Mouse (Mus musculus): ENCODE data around the gene Osbpl7.
A peak's percentile ranks its signal among the peaks of the same experiment; 100 is the strongest.

The Osbpl7 gene

DNA sequence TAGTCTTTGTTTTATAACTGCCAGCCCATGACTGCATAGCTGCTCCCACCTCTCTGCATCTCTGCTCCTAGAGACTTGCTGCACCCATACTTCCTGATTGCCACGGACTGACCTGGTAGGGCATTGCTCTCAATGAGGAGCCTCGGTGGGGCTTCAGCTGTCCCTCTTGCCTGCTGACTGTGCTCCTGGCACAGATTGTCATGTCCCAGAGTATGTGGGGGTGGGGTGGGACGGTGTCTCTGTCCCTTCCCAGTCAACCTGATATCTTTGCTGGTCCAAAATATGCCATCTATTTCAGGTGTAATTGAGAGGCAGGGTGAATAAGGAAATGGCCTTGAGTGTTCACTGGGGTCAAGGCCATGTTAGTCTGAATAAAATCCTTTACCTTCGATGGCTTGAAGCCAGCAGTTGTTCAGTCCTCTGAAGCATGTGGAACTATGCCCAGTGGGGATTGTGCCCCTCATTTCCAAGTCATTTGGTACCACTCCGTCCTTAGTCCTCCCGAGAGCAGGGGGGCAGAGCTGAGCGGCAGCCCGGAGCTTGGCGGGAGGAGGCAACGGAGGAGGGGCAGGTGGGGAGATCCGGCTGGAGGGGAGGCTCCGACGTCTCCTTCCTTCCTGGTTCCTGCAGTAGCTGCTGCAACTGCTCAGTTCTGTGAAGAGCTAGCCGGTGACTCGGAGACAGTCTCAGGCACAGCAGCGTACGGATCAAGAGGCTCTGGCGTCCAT is at the start of gene Osbpl7:
Gene Osbpl7 (plus strand): TSS at position 413 of the 728 bp plus-strand sequence.
- peak; percentile 68 to 72 for DNase-seq (ENCODE audit: low spot score in 2 of 2)

DNA sequence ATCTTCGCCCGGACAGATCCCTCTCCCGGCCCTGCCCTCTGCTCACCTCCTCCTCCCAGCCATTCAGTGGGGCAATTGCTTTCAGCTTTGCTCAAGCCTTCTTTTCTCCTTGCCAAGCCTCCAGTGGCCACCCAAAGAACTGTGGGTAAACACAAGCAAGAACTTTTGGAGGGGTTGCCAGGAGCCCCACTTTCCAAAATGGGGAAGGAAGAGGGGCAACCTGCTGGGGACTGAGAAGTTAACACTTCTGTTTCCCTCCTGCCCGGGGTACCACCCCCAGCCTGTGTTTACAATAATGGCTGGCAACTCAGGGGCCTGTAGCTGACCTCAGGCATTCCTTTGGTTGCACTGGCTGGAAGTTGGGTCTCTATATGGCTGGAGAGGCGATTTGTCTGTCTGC is 47.3 kb upstream of the Osbpl7 start:
- DNase-seq (ENCODE audit: low spot score in 2 of 2) = no peak

DNA sequence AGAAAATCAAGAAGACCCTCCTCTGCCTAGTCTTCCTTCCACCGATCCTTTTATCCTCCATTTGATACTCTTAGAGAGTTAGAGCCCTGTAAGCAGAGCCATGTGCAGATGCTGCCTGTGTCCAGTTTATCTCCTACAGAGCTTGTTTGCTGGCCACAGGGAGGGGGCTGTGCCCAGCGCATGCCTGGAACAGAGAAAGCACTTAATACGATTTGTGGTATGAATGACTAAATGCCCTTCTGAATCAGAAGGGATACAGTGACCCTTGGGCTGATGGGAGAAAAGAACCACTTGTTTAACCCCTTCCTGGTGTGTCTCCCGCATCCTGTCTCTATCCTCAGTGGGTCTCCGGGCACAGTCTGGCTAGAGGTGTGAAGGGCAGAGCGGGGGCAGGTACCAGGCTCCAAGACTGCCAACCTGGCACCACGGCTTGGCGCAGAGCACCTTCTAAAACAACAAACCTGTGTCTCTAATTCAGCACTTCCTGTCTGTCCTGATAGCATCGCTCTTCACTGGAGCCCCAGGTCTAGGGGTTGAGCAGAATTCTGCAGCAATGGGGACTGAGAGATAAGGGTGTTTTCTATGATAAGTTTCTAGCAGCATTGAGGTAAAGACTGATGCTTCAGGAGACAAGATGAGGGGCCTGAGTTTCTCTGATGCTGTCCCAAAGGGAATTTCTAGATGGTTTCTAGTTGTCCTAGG is 43.2 kb upstream of the Osbpl7 start:
- DNase-seq (ENCODE audit: low spot score in 2 of 2) = no peak

GRCm38 (mm10) chr11:97009198-97009790 is 41.1 kb upstream of the Osbpl7 start:
- no peak for DNase-seq (ENCODE audit: low spot score in 2 of 2)

DNA sequence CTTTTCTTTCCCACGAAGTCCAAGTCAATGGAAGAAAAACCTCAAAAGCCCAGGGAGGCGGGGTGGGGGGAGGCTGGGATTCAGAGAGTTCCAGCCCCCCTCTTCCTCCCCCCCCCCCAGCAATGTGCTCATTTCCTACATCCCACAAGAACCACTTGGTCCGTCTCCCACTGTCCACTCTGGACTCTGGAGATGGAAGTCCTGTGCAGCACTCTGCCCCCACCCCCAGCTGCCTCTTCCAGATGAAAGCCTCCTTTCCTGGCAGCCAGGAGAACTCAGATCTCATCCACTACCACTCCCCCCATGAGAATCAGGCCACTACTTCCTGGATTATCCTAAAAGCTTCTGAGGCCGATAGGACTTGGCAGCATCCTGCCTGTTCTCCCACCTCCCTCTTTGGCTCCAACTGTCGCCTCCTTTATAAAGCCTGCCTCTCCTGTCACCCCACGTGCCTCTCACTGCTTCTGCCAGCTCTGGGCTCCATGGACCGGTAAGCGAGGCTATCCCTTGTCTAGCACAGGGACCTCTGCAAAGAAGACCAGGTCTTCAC is 37.2 kb upstream of the Osbpl7 start, which contains the start of gene Sp6:
Gene Sp6 (plus strand): TSS at position 274 of the 550 bp plus-strand sequence.
- no peak for DNase-seq (ENCODE audit: low spot score in 2 of 2)

DNA sequence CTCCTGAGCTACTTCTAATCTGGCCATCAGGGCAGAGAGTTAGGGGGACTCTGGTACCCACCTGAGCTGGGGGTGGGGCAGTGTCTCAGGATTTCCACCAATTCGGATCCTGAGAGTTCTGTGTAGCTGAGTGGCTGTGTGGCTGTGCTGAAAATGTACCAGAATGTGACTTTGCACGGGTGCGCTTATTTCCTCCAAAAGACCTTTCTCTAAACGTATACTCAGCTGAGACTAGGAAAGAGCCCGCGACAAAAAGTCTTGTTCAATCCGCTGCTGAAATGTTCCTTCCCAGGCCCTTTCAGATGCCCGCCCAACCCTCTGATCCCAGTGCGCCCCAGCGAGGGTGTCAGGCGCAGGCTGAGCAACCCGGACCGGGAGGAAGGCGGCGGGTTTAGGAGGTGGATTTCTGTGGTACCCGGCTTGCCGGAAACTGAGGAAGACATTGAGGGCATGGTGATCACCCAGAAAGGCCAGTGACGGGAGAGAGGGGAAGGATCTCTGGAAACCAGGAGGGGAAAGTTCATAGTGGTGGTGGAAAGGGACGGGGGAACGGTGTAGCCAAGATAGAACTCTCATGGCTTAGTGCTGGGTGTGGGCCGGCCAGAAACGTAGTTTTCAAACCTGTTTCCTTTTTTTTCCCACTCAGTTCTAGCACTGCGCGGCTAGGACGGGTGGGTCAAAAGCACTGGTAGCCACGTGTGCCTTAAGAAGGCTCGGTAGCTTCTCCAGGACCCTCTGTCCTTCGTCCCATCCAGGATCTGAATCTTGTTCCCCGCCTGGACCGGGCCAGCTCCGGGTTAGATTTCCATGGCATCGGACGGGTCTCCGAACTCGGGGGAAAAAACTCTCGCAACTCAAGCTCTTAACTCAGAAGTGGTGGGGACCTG is 32.5 kb upstream of the Osbpl7 start:
- no peak for DNase-seq (ENCODE audit: low spot score in 2 of 2)

GRCm38 (mm10) chr11:97018583-97019344 is 31.7 kb upstream of the Osbpl7 start:
- no peak for DNase-seq (ENCODE audit: low spot score in 2 of 2)

- DNase-seq (ENCODE audit: low spot score in 2 of 2) = no peak
Measured at GRCm38 (mm10) chr11:97019345-97019708, 31.1 kb upstream of the Osbpl7 start.

DNA sequence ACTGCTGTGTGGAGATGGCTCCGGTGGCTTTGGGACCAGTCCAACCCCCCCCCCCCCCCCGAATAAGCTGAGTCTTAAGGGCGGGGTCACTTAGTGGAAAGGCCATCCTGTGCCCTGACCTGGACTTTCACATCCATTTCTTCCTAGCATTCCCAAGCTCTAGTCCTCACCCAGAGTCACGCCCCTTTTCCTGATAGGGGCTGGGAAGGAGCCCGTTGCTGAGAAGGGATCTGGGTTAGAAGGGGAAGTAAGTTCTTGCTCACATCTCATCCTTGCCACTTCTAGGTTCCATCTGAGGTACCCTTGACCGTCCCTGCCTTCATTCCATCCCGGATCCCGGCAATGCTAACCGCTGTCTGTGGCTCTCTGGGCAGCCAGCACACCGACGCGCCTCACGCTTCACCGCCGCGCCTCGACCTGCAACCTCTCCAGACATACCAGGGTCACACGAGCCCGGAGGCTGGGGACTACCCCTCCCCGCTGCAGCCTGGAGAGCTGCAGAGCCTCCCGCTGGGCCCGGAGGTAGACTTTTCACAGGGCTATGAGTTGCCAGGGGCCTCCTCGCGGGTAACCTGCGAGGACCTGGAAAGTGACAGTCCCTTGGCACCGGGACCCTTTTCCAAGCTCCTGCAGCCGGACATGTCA is 29.2 kb upstream of the Osbpl7 start:
- no peak for DNase-seq (ENCODE audit: low spot score in 2 of 2)

DNA sequence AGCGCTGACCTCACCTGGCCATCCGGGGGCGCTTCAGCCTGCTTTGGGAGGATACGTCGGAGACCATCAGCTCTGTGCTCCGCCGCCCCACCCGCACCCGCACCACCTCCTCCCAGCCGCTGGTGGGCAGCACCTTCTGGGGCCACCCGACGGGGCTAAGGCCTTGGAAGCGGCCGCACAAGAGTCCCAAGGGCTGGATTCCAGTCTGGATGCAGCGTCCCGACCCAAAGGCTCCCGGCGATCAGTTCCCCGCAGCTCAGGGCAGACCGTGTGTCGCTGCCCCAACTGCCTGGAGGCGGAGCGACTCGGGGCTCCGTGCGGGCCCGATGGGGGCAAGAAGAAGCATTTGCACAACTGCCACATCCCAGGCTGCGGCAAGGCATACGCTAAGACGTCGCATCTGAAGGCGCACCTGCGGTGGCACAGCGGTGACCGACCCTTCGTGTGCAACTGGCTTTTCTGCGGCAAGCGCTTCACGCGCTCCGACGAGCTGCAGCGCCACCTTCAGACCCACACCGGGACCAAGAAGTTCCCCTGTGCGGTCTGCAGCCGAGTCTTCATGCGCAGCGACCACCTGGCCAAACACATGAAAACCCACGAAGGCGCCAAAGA is 28.4 kb upstream of the Osbpl7 start:
- DNase-seq (ENCODE audit: low spot score in 2 of 2) = peak; percentile 54 to 73

GRCm38 (mm10) chr11:97024977-97025376 is 25.5 kb upstream of the Osbpl7 start:
- no peak for DNase-seq (ENCODE audit: low spot score in 2 of 2)

DNA sequence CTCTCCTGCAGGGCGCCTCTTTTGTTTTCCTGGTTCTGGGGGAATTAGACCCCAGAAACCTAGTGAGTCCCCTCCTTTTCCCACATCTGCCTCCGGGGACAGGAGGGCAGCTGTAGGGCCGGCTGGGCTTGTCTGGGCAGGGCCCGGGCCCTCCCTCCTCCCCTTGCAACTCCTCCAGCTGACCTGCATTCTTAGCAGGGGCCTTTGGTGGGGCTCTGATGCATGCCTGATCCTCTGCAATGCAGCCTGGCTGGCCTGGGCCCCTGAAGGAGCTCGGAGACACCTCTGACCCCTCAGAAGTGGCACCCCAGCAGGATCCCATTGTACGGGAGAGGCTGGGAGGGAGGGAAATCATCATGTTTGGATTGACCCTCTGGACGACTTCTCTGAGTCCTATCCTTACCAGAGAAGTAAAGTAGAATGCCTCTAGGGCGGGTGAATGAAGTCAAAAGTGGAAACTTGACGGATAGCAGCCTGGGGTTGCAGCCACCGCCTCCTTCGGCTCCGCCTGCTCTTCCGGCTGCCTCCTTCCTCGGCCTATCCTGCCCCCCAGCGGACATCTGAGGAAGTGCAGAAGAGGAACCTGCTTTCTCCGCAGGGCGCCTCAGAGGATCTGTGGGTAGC is 24.6 kb upstream of the Osbpl7 start:
- peak; percentile 80 to 90 for DNase-seq (ENCODE audit: low spot score in 2 of 2)

DNA sequence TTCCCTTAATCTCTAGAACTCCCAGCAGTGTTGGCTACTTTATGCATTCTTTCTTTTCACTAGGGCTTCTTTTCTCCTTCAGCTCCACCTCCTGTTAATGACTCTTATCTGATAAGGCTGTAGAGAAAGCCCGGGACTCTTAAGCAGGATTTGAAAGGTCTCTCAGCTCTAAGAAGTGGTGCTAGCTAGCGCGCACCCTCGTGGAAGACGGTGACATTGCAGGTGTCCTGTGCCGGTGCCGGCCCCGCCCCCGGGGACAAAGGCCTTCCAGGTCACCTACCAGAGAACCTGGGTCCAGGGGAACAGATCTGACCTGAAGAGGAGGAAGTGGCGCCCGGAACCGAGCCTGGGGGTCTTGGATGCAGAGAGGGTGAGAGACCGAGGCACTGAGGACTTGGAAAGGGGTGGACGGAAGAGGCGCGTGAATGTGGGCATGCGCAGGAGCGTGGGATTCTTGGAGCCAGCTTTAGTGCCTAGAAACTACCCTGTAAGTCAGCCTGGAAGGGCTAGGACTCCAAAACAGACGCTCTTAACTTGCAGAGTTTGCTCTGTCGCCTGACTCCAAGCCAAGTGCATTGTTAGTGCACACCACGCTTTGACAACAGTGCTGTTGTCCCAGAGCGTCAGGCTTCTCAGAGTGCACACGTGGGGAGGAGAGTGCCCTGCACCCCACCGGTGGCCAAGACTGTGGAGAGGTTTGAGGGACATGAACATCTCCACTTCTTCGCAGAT is 20.6 kb upstream of the Osbpl7 start, which contains the start of gene Scrn2:
Gene Scrn2 (plus strand): TSS at position 253 of the 732 bp plus-strand sequence.
- DNase-seq (ENCODE audit: low spot score in 2 of 2) = peak; percentile 59 to 84

GRCm38 (mm10) chr11:97030426-97030825 is 20.0 kb upstream of the Osbpl7 start:
- no peak for DNase-seq (ENCODE audit: low spot score in 2 of 2)

DNA sequence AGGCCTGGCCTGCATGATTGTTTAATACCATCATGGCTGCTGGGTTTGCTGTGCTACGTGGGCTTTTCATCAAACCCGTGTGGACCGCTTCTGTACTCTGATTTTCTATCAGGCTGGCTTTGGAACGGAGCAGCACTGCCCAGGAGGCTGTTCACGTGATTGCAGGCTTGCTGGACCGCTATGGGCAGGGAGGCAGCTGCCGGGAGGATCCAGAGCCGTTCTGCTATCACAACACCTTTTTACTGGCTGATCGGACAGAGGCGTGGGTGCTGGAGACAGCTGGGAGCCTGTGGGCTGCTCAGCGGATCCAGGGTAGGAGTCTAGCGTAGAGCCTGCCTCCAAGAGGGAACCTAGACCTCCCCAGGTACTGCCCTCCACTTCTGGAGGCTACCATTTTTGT is 18.5 kb upstream of the Osbpl7 start:
- no peak for DNase-seq (ENCODE audit: low spot score in 2 of 2)

DNA sequence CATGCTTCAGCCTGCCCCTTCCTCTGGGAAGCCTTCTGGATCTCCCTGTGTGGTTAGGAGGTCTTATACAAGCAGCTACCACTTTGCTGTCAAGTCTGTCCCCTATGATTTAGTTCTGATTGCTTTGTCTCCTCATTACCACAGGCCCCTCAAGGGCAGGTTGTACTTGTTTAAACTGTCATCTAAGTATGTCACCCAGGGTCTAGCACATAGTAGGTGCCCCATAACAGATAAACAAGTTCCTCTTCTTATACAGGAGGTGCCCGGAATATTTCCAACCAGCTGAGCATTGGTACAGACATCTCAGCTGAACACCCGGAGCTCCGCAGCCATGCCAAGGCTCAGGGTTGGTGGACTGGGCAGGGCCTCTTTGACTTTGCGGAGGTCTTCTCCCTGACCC is 17.9 kb upstream of the Osbpl7 start:
- no peak for DNase-seq (ENCODE audit: low spot score in 2 of 2)

DNA sequence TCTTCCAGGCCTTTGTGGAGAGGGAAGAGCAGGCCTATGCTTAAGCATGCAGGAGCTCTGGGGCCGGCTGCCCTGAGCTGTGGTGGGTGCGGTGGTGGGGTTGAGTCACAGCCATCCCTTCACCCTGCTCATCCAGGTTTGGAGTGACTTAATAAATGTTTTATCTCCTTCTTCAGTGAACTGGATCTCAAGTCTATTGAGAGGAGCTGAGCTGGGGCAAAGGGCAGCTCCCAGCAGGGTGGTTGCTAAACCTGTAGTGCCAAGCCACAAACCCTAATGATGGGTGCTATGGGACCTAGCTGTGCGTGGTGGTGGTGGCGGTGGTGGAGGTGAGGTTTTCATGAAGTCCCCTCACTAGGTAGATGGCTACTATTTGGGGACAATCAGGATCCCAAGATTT is 16.6 kb upstream of the Osbpl7 start:
- no peak for DNase-seq (ENCODE audit: low spot score in 2 of 2)

- no peak for DNase-seq (ENCODE audit: low spot score in 2 of 2)
Measured at GRCm38 (mm10) chr11:97036141-97036540, 14.3 kb upstream of the Osbpl7 start.

- DNase-seq (ENCODE audit: low spot score in 2 of 2) = no peak
Measured at GRCm38 (mm10) chr11:97038881-97039280, 11.5 kb upstream of the Osbpl7 start.

Measured in cerebellum, postnatal 4 days (tissue).